Comparison of ENCODE assay signal across 9 mouse cellular contexts in genomic region chr10:75170207-75170850, GRCm38 (mm10). TPM values are rescaled to one million over a fixed set of nuclear protein-coding genes. Genes with fewer than 3 reads are reported as not detected.
A peak's percentile ranks its signal among the peaks of the same experiment; 100 is the strongest.
DNase-seq lines count a peak whose midpoint lies in the region; ATAC-seq and TF ChIP-seq lines count a peak whose summit lies in the region.
"Had no signal": no experiment of that assay in that cellular context is flagged by ENCODE, and none has a peak within 500 bp of the region (broad histone marks: within the 10 kb centered on the region; RNA-seq: fewer than 3 reads in every experiment).

No protein-coding gene starts in this region.

- peak; percentile 41; the same call in 1 of the 2 replicates for ATAC-seq in hindbrain, postnatal 0 days
- no peak for ATAC-seq in hindbrain, embryonic 13.5 days (ENCODE audit: low FRiP score)

- no peaks in the 10 kb centered on the region for H3K9me3 ChIP-seq in hindbrain, postnatal 0 days (ENCODE audit: low read length)
- H3K9me3 ChIP-seq in hindbrain, embryonic 13.5 days, result no peaks in the 10 kb centered on the region
- H3K9me3 ChIP-seq: embryonic facial prominence, embryonic 15.5 days had no signal

- no peak overlapping the region for H3K9ac ChIP-seq in hindbrain, postnatal 0 days (replicated peaks; ENCODE audit: low read length)
- no peak overlapping the region for H3K9ac ChIP-seq in hindbrain, embryonic 13.5 days
- H3K9ac ChIP-seq: embryonic facial prominence, embryonic 15.5 days had no signal

- no peak overlapping the region for H3K4me2 ChIP-seq in hindbrain, postnatal 0 days (ENCODE audit: low read depth, low read length)
- H3K4me2 ChIP-seq in hindbrain, embryonic 13.5 days, result no peak overlapping the region
- H3K4me2 ChIP-seq: embryonic facial prominence, embryonic 15.5 days had no signal

- H3K36me3 ChIP-seq in hindbrain, postnatal 0 days (ENCODE audit: insufficient read depth, low read length), result peaks cover 43% of the 10 kb centered on the region
- H3K36me3 ChIP-seq in hindbrain, embryonic 13.5 days, result peaks cover 92% of the 10 kb centered on the region

- H3K4me3 ChIP-seq in hindbrain, postnatal 0 days (ENCODE audit: low read length), result no peak overlapping the region
- no peak overlapping the region for H3K4me3 ChIP-seq in hindbrain, embryonic 13.5 days
- no peak overlapping the region for H3K4me3 ChIP-seq in olfactory bulb, adult 2 months (ENCODE audit: insufficient read depth, low read depth, low read length)
- H3K4me3 ChIP-seq: embryonic facial prominence, embryonic 15.5 days had no signal

- no peak for TF ChIP-seq POLR2A in olfactory bulb, adult 2 months (IDR thresholded peaks at IDR 0.05; ENCODE audit: insufficient read depth, low read depth, low read length)

- intact Hi-C loops in left cerebral cortex, postnatal 14 days (cut with DNase I), result no loop called here

- no peak for TF ChIP-seq CTCF in hindbrain, postnatal 0 days (IDR thresholded peaks at IDR 0.05; ENCODE audit: low read depth)
- TF ChIP-seq CTCF in olfactory bulb, adult 2 months (IDR thresholded peaks at IDR 0.05; ENCODE audit: insufficient read depth, low read depth, low read length), result no peak

- no peak overlapping the region for H3K27ac ChIP-seq in hindbrain, postnatal 0 days
- H3K27ac ChIP-seq in hindbrain, embryonic 13.5 days, result no peak overlapping the region
- peak overlapping the region; percentile 36; the same call in 1 of the 2 replicates for H3K27ac ChIP-seq in olfactory bulb, adult 2 months (ENCODE audit: insufficient read depth, low read depth, low read length)
- H3K27ac ChIP-seq: embryonic facial prominence, embryonic 15.5 days had no signal

- WGBS in hindbrain, postnatal 0 days, result 79% methylated on average over 12 of the region's 12 CpGs
- 82% methylated on average over 12 of the region's 12 CpGs for WGBS in hindbrain, embryonic 13.5 days
- WGBS in olfactory bulb, adult 2 months, result 32% methylated on average over 12 of the region's 12 CpGs

- DNase-seq in hindbrain, postnatal 0 days (ENCODE audit: low spot score), result no peak
- DNase-seq in heart, adult 9 months (ENCODE audit: low spot score in 2 of 2), result peak; percentile 62 to 78
- peak; percentile 50 to 55 for DNase-seq in kidney, postnatal 36 days
- no peak for DNase-seq in left cerebral cortex, postnatal 14 days (ENCODE audit: low spot score in 2 of 2)
- DNase-seq in cerebellum, postnatal 36 days, result no peak
- no peak for DNase-seq in layer of hippocampus, adult 18-20 months (ENCODE audit: low spot score in 2 of 2)

- H3K27me3 ChIP-seq in hindbrain, postnatal 0 days (ENCODE audit: insufficient read depth, low read length), result no peaks in the 10 kb centered on the region
- no peaks in the 10 kb centered on the region for H3K27me3 ChIP-seq in hindbrain, embryonic 13.5 days
- H3K27me3 ChIP-seq: embryonic facial prominence, embryonic 15.5 days had no signal

- H3K4me1 ChIP-seq in hindbrain, postnatal 0 days (ENCODE audit: insufficient read depth, low read length), result no peaks in the 10 kb centered on the region
- H3K4me1 ChIP-seq in hindbrain, embryonic 13.5 days (replicated peaks), result no peaks in the 10 kb centered on the region
- H3K4me1 ChIP-seq in olfactory bulb, adult 2 months (ENCODE audit: control insufficient read depth, insufficient read depth, low read length), result peaks cover 16% of the 10 kb centered on the region

RNA-seq across cellular contexts. Expression of gene Specc1l, which starts 41.5 kb away (rescaled TPM):
- 36.3 and 42.2 TPM in 2 replicates for total RNA-seq in hindbrain, postnatal 0 days (2014; rRNA removed)
- polyA plus RNA-seq in hindbrain, postnatal 0 days (2015; fragmentation: Nextera tagmentation; extraction: Ambion mirVana), result 22.3 and 23.4 TPM in 2 replicates
- 33.9 and 34.6 TPM in 2 replicates for polyA plus RNA-seq in hindbrain, embryonic 13.5 days (2015; fragmentation: Nextera tagmentation; extraction: Ambion mirVana)
- polyA plus RNA-seq in olfactory bulb, adult 2 months (2012; ENCODE audit: insufficient read depth, insufficient read length, low replicate concordance, missing spikeins), result not detected in 2 replicates
- total RNA-seq in left cerebral cortex, postnatal 14 days (2021), result 10 to 100 TPM; 38.8 to 40.2 TPM
- total RNA-seq in layer of hippocampus, adult 18-20 months (2021), result 10 to 100 TPM; 44.1 to 44.8 TPM

Comparison
In these comparisons a context has a peak if more than half of its experiments do, and no peak if none do; other contexts are left out.
1. DNase-seq: peak in heart, adult 9 months (2 of 2) and kidney, postnatal 36 days (2 of 2); none in hindbrain, postnatal 0 days (single experiment), left cerebral cortex, postnatal 14 days (0 of 2), cerebellum, postnatal 36 days (0 of 2) and layer of hippocampus, adult 18-20 months (0 of 2).